Mouse (Mus musculus) CH12.LX (cell line): ENCODE data around the gene Lrrc8c. TPM values are rescaled to one million over a fixed set of nuclear protein-coding genes. Genes with fewer than 3 reads are reported as not detected.

Experiments
- DNase-seq: peaks from one replicate; pipeline ENCODE4 v3.0.0-alpha.2; 2013; ENCODE audit errors: extremely low read depth
- H3K27ac ChIP-seq: 2 replicates; pipeline ENCODE4 v1.5.1; 2012; ENCODE audit warnings: low read depth, mild to moderate bottlenecking, control low read depth, moderate library complexity; ENCODE audit not compliant: insufficient read depth
- H3K27me3 ChIP-seq: replicated peaks from 2 replicates; pipeline ENCODE3; 2012; ENCODE audit warnings: inconsistent platforms
- H3K36me3 ChIP-seq, 2 experiments: replicated peaks in 1 of 2; 2 replicates each; pipeline versions ENCODE3 to v1.6.1; 2012; ENCODE audit warnings: inconsistent platforms in 1 of 2, low read length in 1 of 2, mild to moderate bottlenecking in 1 of 2, mixed read lengths in 1 of 2, moderate library complexity in 1 of 2; ENCODE audit not compliant: control insufficient read depth in 1 of 2, insufficient read depth in 1 of 2
- H3K4me1 ChIP-seq, 2 experiments: 2 replicates each; pipeline ENCODE4 v1.6.1; 2012; ENCODE audit warnings: inconsistent platforms in 1 of 2, moderate library complexity in 1 of 2; ENCODE audit not compliant: insufficient read depth in 2 of 2, control insufficient read depth in 1 of 2
- H3K4me2 ChIP-seq: 2 replicates; pipeline ENCODE4 v1.6.1; 2012; ENCODE audit warnings: low read depth, mild to moderate bottlenecking, control low read depth; ENCODE audit not compliant: poor library complexity, insufficient read depth, severe bottlenecking
- H3K4me3 ChIP-seq, 3 experiments: fragments of 150-350 bp in 1 of 3; sonication (generic) in 1 of 3; replicated peaks in 1 of 3; 2 replicates each; pipeline versions ENCODE3 to v1.5.1; 2011 to 2012; ENCODE audit warnings: low read depth in 2 of 3, low read length in 2 of 3, mild to moderate bottlenecking in 2 of 3, moderate library complexity in 2 of 3, control low read depth in 1 of 3, improper control_type of control experiment in 1 of 3, inconsistent platforms in 1 of 3, mixed read lengths in 1 of 3; ENCODE audit not compliant: poor library complexity in 1 of 3
- H3K79me2 ChIP-seq: replicated peaks from 2 replicates; pipeline ENCODE4 v1.6.1; 2012; ENCODE audit warnings: mild to moderate bottlenecking, moderate library complexity; ENCODE audit not compliant: control insufficient read depth, poor library complexity, insufficient read depth, severe bottlenecking; ENCODE audit errors: extremely low read depth
- H3K9ac ChIP-seq: 2 replicates; pipeline ENCODE4 v1.6.1; 2012; ENCODE audit warnings: low read depth, mild to moderate bottlenecking, control low read depth, moderate library complexity; ENCODE audit not compliant: insufficient read depth
- H3K9me3 ChIP-seq: replicated peaks from 2 replicates; pipeline ENCODE3; 2012; ENCODE audit warnings: low read length, inconsistent platforms, mixed read lengths
- CTCF ChIP-seq, 2 experiments: IDR thresholded peaks in 1 of 2; conservative IDR thresholded peaks in 1 of 2; 2 replicates each; pipeline ENCODE4 v1.5.1; 2011 to 2012; ENCODE audit warnings: low read depth in 2 of 2, low read length in 2 of 2, improper control_type of control experiment in 1 of 2, inconsistent platforms in 1 of 2, mild to moderate bottlenecking in 1 of 2, moderate library complexity in 1 of 2
- E2F4 ChIP-seq: IDR thresholded peaks from 2 replicates; pipeline ENCODE4 v1.6.1; 2011; ENCODE audit warnings: low read depth, low read length, improper control_type of control experiment; ENCODE audit not compliant: insufficient replicate concordance
- EP300 ChIP-seq: IDR thresholded peaks from 2 replicates; pipeline ENCODE4 v1.6.1; 2011; ENCODE audit warnings: low read length, improper control_type of control experiment
- GABPA ChIP-seq: IDR thresholded peaks from 2 replicates; pipeline ENCODE4 v1.6.1; 2012; ENCODE audit warnings: low read depth, low read length, improper control_type of control experiment, inconsistent platforms; ENCODE audit not compliant: insufficient replicate concordance
- JUN ChIP-seq: IDR thresholded peaks from 2 replicates; pipeline ENCODE4 v1.6.1; 2011; ENCODE audit warnings: low read depth, mild to moderate bottlenecking, low read length, improper control_type of control experiment, moderate library complexity; ENCODE audit not compliant: insufficient read depth
- MAFK ChIP-seq: IDR thresholded peaks from 2 replicates; pipeline ENCODE4 v1.6.1; 2011; ENCODE audit warnings: low read length, improper control_type of control experiment; ENCODE audit not compliant: insufficient replicate concordance
- MAX ChIP-seq: IDR thresholded peaks from 2 replicates; pipeline ENCODE4 v1.6.1; 2011; ENCODE audit warnings: low read length, improper control_type of control experiment
- MEF2A ChIP-seq: IDR thresholded peaks from 2 replicates; pipeline ENCODE4 v1.6.1; 2014; ENCODE audit warnings: low read depth, mild to moderate bottlenecking, inconsistent platforms, low read length, improper control_type of control experiment, borderline replicate concordance
- MYC ChIP-seq: IDR thresholded peaks from 2 replicates; pipeline ENCODE4 v1.6.1; 2011; ENCODE audit warnings: low read depth, mild to moderate bottlenecking, improper control_type of control experiment, low read length
- NELFE ChIP-seq: IDR thresholded peaks from 2 replicates; pipeline ENCODE4 v1.6.1; 2011; ENCODE audit warnings: low read depth, low read length, improper control_type of control experiment
- RAD21 ChIP-seq: IDR thresholded peaks from 2 replicates; pipeline ENCODE4 v1.6.1; 2011; ENCODE audit warnings: low read depth, mild to moderate bottlenecking, low read length, improper control_type of control experiment, moderate library complexity
- RCOR1 ChIP-seq: conservative IDR thresholded peaks from 2 replicates; pipeline ENCODE4 v1.6.1; 2012; ENCODE audit warnings: low read depth, mild to moderate bottlenecking, inconsistent platforms, low read length, improper control_type of control experiment
- SMC3 ChIP-seq: IDR thresholded peaks from 2 replicates; pipeline ENCODE4 v1.6.1; 2011; ENCODE audit warnings: low read depth, low read length, improper control_type of control experiment
- ZC3H11A ChIP-seq: IDR thresholded peaks from 2 replicates; pipeline ENCODE4 v1.6.1; 2012; ENCODE audit warnings: low read depth, mild to moderate bottlenecking, inconsistent platforms, low read length, improper control_type of control experiment
- ZKSCAN1 ChIP-seq: IDR thresholded peaks from 2 replicates; pipeline ENCODE4 v1.6.1; 2012; ENCODE audit warnings: low read depth, inconsistent platforms, low read length, improper control_type of control experiment, borderline replicate concordance
- ZMIZ1 ChIP-seq: IDR thresholded peaks from 2 replicates; pipeline ENCODE4 v1.6.1; 2012; ENCODE audit warnings: low read depth, mild to moderate bottlenecking, inconsistent platforms, low read length, improper control_type of control experiment
- dilution Hi-C: fragments of 300-500 bp; cut with MboI; formaldehyde crosslinking; loops from 2 replicates; pipeline ENCODE4 v1.14.3; 2020; ENCODE audit warnings: low sequenced_read_pairs; ENCODE audit not compliant: extremely low pct_unique_long_range_greater_than_20kb, extremely low pct_ligation_motif_present
- in situ Hi-C: fragments of 300-500 bp; cut with MboI; formaldehyde crosslinking; loops from 3 replicates; pipeline ENCODE4 v1.14.3; 2019; ENCODE audit warnings: low sequenced_read_pairs, low pct_ligation_motif_present, low pct_unique_long_range_greater_than_20kb, mixed read lengths
- polyA plus RNA-seq: library from polyadenylated mRNA; unstranded; fragments of >175 nt; gene quantifications from 2 replicates; pipeline ENCODE4 v1.2.1, GENCODE M21; 2012; ENCODE audit warnings: low read depth; ENCODE audit not compliant: insufficient read length
- total RNA-seq, 2 experiments: library from RNA; depleted of rRNA; stranded (reverse); fragments of 300-350 nt in 1 of 2; fragments of >200 nt in 1 of 2; gene quantifications; 2 replicates each; pipeline ENCODE4 v1.2.3; 2012 to 2014

Lrrc8c gene
- total and polyA plus RNA-seq, 3 experiments, result 3.3 to 10.3 (median 5.9) TPM

- peak; percentile 62 for DNase-seq
- Histone ChIP-seq H3K9ac (no peak overlapping the region), H3K79me2 (no peaks in the 10 kb centered on the region), H3K4me2 (no peak overlapping the region), H3K9me3 (peaks cover 4% of the 10 kb centered on the region), H3K36me3 (no peaks in the 10 kb centered on the region), H3K27ac (no peak overlapping the region), H3K4me1 (peaks cover 0 to 23% of the 10 kb centered on the region in 2 experiments; a peak in 3 of 4 replicates), H3K27me3 (no peaks in the 10 kb centered on the region), H3K4me3 (no peak overlapping the region)
- dilution Hi-C loops (no loop called here), in situ Hi-C loops (no loop called here)
- no peak for TF ChIP-seq JUN
- TF ChIP-seq MAFK, result no peak
- 0 out of 2 replicates have a peak, but pooled peaks have one; percentile 14 for TF ChIP-seq EP300
Observed at GRCm38 (mm10) chr5:105642517-105642916, 123.3 kb downstream of the Lrrc8c start.

DNA sequence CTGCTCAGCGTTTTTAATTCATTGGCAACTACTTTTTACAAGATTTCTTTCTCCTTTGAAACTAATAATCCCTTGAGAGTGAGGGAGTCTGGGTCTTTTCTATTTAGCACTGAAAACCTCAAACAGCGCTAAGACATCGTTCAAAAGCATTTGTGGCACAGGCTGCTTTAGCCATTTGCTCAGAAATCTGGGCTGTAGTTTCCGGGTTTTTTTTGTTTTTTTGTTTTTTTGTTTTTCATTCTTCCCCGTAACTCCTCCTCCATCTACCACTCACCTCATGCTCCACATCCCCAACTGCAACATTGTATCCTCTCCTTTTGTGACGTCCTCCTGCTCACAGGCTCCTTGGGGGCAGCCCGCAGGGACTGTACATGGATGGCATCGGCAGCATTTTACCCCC lies 124.1 kb downstream of the Lrrc8c start:
- no peaks in the 10 kb centered on the region for H3K36me3 ChIP-seq
- no peak overlapping the region for H3K4me2 ChIP-seq
- DNase-seq, result no peak
- peaks cover 0 to 28% of the 10 kb centered on the region in 2 experiments; a peak in 3 of 4 replicates for H3K4me1 ChIP-seq
- no peaks in the 10 kb centered on the region for H3K9me3 ChIP-seq
- no peak overlapping the region for H3K4me3 ChIP-seq
- no peaks in the 10 kb centered on the region for H3K79me2 ChIP-seq
- H3K9ac ChIP-seq, result no peak overlapping the region
- in situ Hi-C loops, result no loop called here
- H3K27me3 ChIP-seq, result no peaks in the 10 kb centered on the region
- dilution Hi-C loops, result no loop called here
- H3K27ac ChIP-seq, result no peak overlapping the region
- TF ChIP-seq ZC3H11A (no peak), MYC (no peak), NELFE (no peak), RCOR1 (no peak), GABPA (no peak), E2F4 (no peak), ZMIZ1 (no peak), MEF2A (no peak), ZKSCAN1 (no peak)

- no peak overlapping the region for H3K4me3 ChIP-seq
- H3K79me2 ChIP-seq, result no peaks in the 10 kb centered on the region
- no peak overlapping the region for H3K27ac ChIP-seq
- H3K4me2 ChIP-seq, result no peak overlapping the region
- no peaks in the 10 kb centered on the region for H3K27me3 ChIP-seq
- H3K9ac ChIP-seq, result no peak overlapping the region
- H3K9me3 ChIP-seq, result no peaks in the 10 kb centered on the region
- no peak for DNase-seq
- TF ChIP-seq CTCF (conservative IDR thresholded peaks at IDR 0.05 in 1 of 2, IDR thresholded peaks at IDR 0.05 in 1 of 2; ENCODE audit: low read depth in 2 of 2, low read length in 2 of 2) (peak in 1 of 2 experiments; percentile 40; a peak in 2 of 4 replicates), MAX (no peak), RAD21 (peak; percentile 4), SMC3 (peak; percentile 29), ZKSCAN1 (no peak)
- in situ Hi-C loops, result no loop called here
- dilution Hi-C loops, result no loop called here
- no peaks in the 10 kb centered on the region for H3K36me3 ChIP-seq
- peaks cover 3 to 37% of the 10 kb centered on the region in 2 experiments for H3K4me1 ChIP-seq
Observed at GRCm38 (mm10) chr5:105644195-105644594, 125.0 kb downstream of the Lrrc8c start.
